8 mouse cellular contexts compared by ENCODE assay signal in genomic region chr8:116438895-116439294, GRCm38 (mm10).
DNase-seq lines count a peak whose midpoint lies in the region; ATAC-seq and TF ChIP-seq lines count a peak whose summit lies in the region.

No protein-coding gene starts in this region.

- H3K4me1 ChIP-seq in forebrain, embryonic 12.5 days = peaks cover 7% of the 10 kb centered on the region

- peaks cover 44% of the 10 kb centered on the region for H3K27me3 ChIP-seq in forebrain, embryonic 12.5 days

- TF ChIP-seq CTCF in brain, embryonic 14.5 days (IDR thresholded peaks at IDR 0.05; ENCODE audit: borderline replicate concordance, extremely low read depth, insufficient read depth, insufficient read length) = peak; percentile 91

- H3K9ac ChIP-seq in forebrain, embryonic 12.5 days = no peak overlapping the region

- peak; percentile 65 for DNase-seq in Muller cell, postnatal 12 days (ENCODE audit: inconsistent ontology term)
- peak; percentile 88 for DNase-seq in brain, embryonic 14.5 days (ENCODE audit: low read depth)
- peak; percentile 81 to 83 for DNase-seq in layer of hippocampus, postnatal 10 days (ENCODE audit: low spot score in 2 of 2)
- peak; percentile 64 to 78 for DNase-seq in lung, postnatal 4 days
- DNase-seq in spleen, adult 18-20 months = peak; percentile 10 to 56

- TF ChIP-seq POLR2A in brain, embryonic 14.5 days (IDR thresholded peaks at IDR 0.05; ENCODE audit: borderline replicate concordance, extremely low read depth, insufficient read depth, insufficient read length, poor library complexity, severe bottlenecking) = no peak

- no peak overlapping the region for H3K27ac ChIP-seq in forebrain, embryonic 12.5 days

- H3K36me3 ChIP-seq in forebrain, embryonic 12.5 days (replicated peaks) = no peaks in the 10 kb centered on the region

- WGBS in forebrain, embryonic 12.5 days = 17% methylated on average over 7 of the region's 7 CpGs

- ATAC-seq in forebrain, embryonic 12.5 days (ENCODE audit: low FRiP score) = peak; percentile 46; the same call in 1 of the 2 replicates
- ATAC-seq in hematopoietic stem cell, adult 5-6 weeks (replicated peaks in 1 of 2; ENCODE audit: insufficient read depth in 1 of 2, low FRiP score in 2 of 2, low TSS enrichment in 1 of 2, low read depth in 1 of 2, poor library complexity in 2 of 2, severe bottlenecking in 2 of 2) = peak; percentile 82 to 92
- no peak for ATAC-seq in erythroid progenitor cell, adult 5-6 weeks (replicated peaks; ENCODE audit: low FRiP score, poor library complexity, severe bottlenecking)

- no peak overlapping the region for H3K4me3 ChIP-seq in forebrain, embryonic 12.5 days (replicated peaks)

- no peak overlapping the region for H3K4me2 ChIP-seq in forebrain, embryonic 12.5 days

- H3K9me3 ChIP-seq in forebrain, embryonic 12.5 days = no peaks in the 10 kb centered on the region

Comparison
In these comparisons a context has a peak if more than half of its experiments do, and no peak if none do; other contexts are left out.
1. DNase-seq: peak in every context shown above with its lines; median percentile 88 in brain, embryonic 14.5 days; 82 in layer of hippocampus, postnatal 10 days; 71 in lung, postnatal 4 days; 65 in Muller cell, postnatal 12 days; 33 in spleen, adult 18-20 months.